Mouse (Mus musculus) kidney, embryonic 16.5 days (tissue): ENCODE measurements around the gene Spata9. TPM values are rescaled to one million over a fixed set of nuclear protein-coding genes. Genes with fewer than 3 reads are reported as not detected.
A peak's percentile ranks its signal among the peaks of the same experiment; 100 is the strongest.

Experiments used
- ATAC-seq: fragments of 200-750 bp; cut with Nextera tagmentation; 2 replicates; pipeline ENCODE4 v1.8.0; 2017; ENCODE audit warnings: moderate TSS enrichment; ENCODE audit not compliant: low FRiP score, low TSS enrichment
- H3K27ac ChIP-seq: fragments of 300-500 bp; sonication (generic); 2 replicates; pipeline ENCODE4 v1.5.1; 2014; ENCODE audit warnings: low read length
- H3K27me3 ChIP-seq: fragments of 300-500 bp; sonication (generic); 2 replicates; pipeline ENCODE4 v1.6.1; 2014; ENCODE audit warnings: low read length, control low read depth, mixed read lengths; ENCODE audit not compliant: insufficient read depth
- H3K36me3 ChIP-seq: fragments of 300-500 bp; sonication (generic); 2 replicates; pipeline ENCODE4 v1.6.1; 2014; ENCODE audit warnings: low read length, control low read depth, mixed read lengths; ENCODE audit not compliant: insufficient read depth
- H3K4me1 ChIP-seq: fragments of 300-500 bp; sonication (generic); 2 replicates; pipeline ENCODE4 v1.6.1; 2014; ENCODE audit warnings: low read length, control low read depth, mixed read lengths; ENCODE audit not compliant: insufficient read depth
- H3K4me2 ChIP-seq: fragments of 300-500 bp; sonication (generic); replicated peaks from 2 replicates; pipeline ENCODE4 v1.6.1; 2014; ENCODE audit warnings: low read depth, low read length
- H3K4me3 ChIP-seq: fragments of 300-500 bp; sonication (generic); 2 replicates; pipeline ENCODE4 v1.5.1; 2014; ENCODE audit warnings: mild to moderate bottlenecking, low read length
- H3K9ac ChIP-seq: fragments of 300-500 bp; sonication (generic); replicated peaks from 2 replicates; pipeline ENCODE4 v1.6.1; 2014; ENCODE audit warnings: low read length
- H3K9me3 ChIP-seq: fragments of 300-500 bp; sonication (generic); 2 replicates; pipeline ENCODE4 v1.6.1; 2016; ENCODE audit warnings: low read length, control low read depth
- WGBS: fragments of 180-500 bp; shearing (Covaris S2); extraction: QIAGEN DNeasy Blood & Tissue Kit; methylation state at CpG from one replicate; pipeline ENCODE4 v1.1.7; 2014; 5-methylcytosine and 5-hydroxymethylcytosine counted together
- polyA plus RNA-seq: library from polyadenylated mRNA; unstranded; fragments of >200 nt; fragmentation: Nextera tagmentation; extraction: Ambion mirVana; gene quantifications from 2 replicates; pipeline ENCODE4 v1.2.1, GENCODE M21; 2015

Gene Spata9
- polyA plus RNA-seq, 1 experiment from 2014 or later, result 0.80 TPM

GRCm38 (mm10) chr13:75942731-75943130, 24.2 kb upstream of the Spata9 start:
- Histone ChIP-seq H3K4me3 (peak overlapping the region; percentile 88), H3K4me1 (peaks cover 14% of the 10 kb centered on the region), H3K36me3 (peaks cover 13% of the 10 kb centered on the region), H3K27me3 (no peaks in the 10 kb centered on the region), H3K27ac (peak overlapping the region; percentile 99), H3K9ac (peak overlapping the region; percentile 96), H3K4me2 (peak overlapping the region; percentile 67), H3K9me3 (no peaks in the 10 kb centered on the region)
- ATAC-seq, result 0 out of 2 replicates have a peak, but pooled peaks have one; percentile 14
- 0% methylated on average over 6 of the region's 6 CpGs for WGBS

GRCm38 (mm10) chr13:75943189-75944043, 23.5 kb upstream of the Spata9 start, which contains the start of gene Rhobtb3:
TSS of gene Rhobtb3 (minus strand) at chr13:75943925.
- H3K27me3 ChIP-seq, result no peaks in the 10 kb centered on the region
- H3K9me3 ChIP-seq, result no peaks in the 10 kb centered on the region
- H3K36me3 ChIP-seq, result peaks cover 6% of the 10 kb centered on the region
- H3K9ac ChIP-seq, result peak within 1 kb of the TSS; percentile 96
- H3K4me3 ChIP-seq, result peak within 1 kb of the TSS; percentile 88
- peak within 1 kb of the TSS; percentile 67 for H3K4me2 ChIP-seq
- peak within 1 kb of the TSS; percentile 99 for H3K27ac ChIP-seq
- under 1% methylated on average over 98 of the region's 110 CpGs for WGBS
- ATAC-seq, result peak; percentile 95
- H3K4me1 ChIP-seq, result peaks cover 14% of the 10 kb centered on the region

GRCm38 (mm10) chr13:75944044-75944820, 22.7 kb upstream of the Spata9 start:
- peaks cover 14% of the 10 kb centered on the region for H3K4me1 ChIP-seq
- no peak for ATAC-seq
- no peaks in the 10 kb centered on the region for H3K9me3 ChIP-seq
- peak overlapping the region; percentile 99 for H3K27ac ChIP-seq
- no peaks in the 10 kb centered on the region for H3K27me3 ChIP-seq
- H3K4me2 ChIP-seq, result peak overlapping the region; percentile 67
- H3K4me3 ChIP-seq, result peak overlapping the region; percentile 88
- H3K36me3 ChIP-seq, result no peaks in the 10 kb centered on the region; the same call in 1 of the 2 replicates
- H3K9ac ChIP-seq, result peak overlapping the region; percentile 96
- WGBS, result 2% methylated on average over 7 of the region's 7 CpGs

GRCm38 (mm10) chr13:75950295-75950694, 16.7 kb upstream of the Spata9 start:
- no peak overlapping the region for H3K4me3 ChIP-seq
- no peak overlapping the region for H3K27ac ChIP-seq
- 62% methylated on average over 1 of the region's 1 CpGs for WGBS
- H3K9me3 ChIP-seq, result no peaks in the 10 kb centered on the region
- no peak overlapping the region for H3K4me2 ChIP-seq
- ATAC-seq, result peak; percentile 61; the same call in 1 of the 2 replicates
- no peaks in the 10 kb centered on the region for H3K27me3 ChIP-seq
- H3K36me3 ChIP-seq, result no peaks in the 10 kb centered on the region
- no peak overlapping the region for H3K9ac ChIP-seq
- no peaks in the 10 kb centered on the region for H3K4me1 ChIP-seq

GRCm38 (mm10) chr13:75955357-75955992, 11.5 kb upstream of the Spata9 start:
- Histone ChIP-seq H3K9me3 (no peaks in the 10 kb centered on the region), H3K4me1 (no peaks in the 10 kb centered on the region), H3K27me3 (no peaks in the 10 kb centered on the region), H3K4me2 (no peak overlapping the region), H3K4me3 (no peak overlapping the region), H3K27ac (no peak overlapping the region), H3K36me3 (no peaks in the 10 kb centered on the region), H3K9ac (no peak overlapping the region)
- ATAC-seq, result no peak

- WGBS, result 66% methylated on average over 2 of the region's 2 CpGs
- H3K27ac ChIP-seq, result no peak overlapping the region
These were observed 7.5 kb downstream of the Spata9 start for GRCm38 (mm10) chr13:75974481-75974880.

GRCm38 (mm10) chr13:75975629-75976028, 8.7 kb downstream of the Spata9 start:
- Histone ChIP-seq H3K9ac (no peak overlapping the region), H3K27ac (no peak overlapping the region), H3K4me3 (no peak overlapping the region), H3K9me3 (no peaks in the 10 kb centered on the region), H3K4me2 (no peak overlapping the region), H3K4me1 (no peaks in the 10 kb centered on the region), H3K27me3 (no peaks in the 10 kb centered on the region), H3K36me3 (no peaks in the 10 kb centered on the region)
- ATAC-seq, result no peak
- WGBS, result 76% methylated on average over 1 of the region's 1 CpGs

More at GRCm38 (mm10) chr13:75974481-75974880, 7.5 kb downstream of the Spata9 start:
- Histone ChIP-seq H3K9ac (no peak overlapping the region), H3K4me1 (no peaks in the 10 kb centered on the region), H3K9me3 (no peaks in the 10 kb centered on the region), H3K27me3 (no peaks in the 10 kb centered on the region), H3K4me2 (no peak overlapping the region), H3K36me3 (no peaks in the 10 kb centered on the region), H3K4me3 (no peak overlapping the region)
- no peak for ATAC-seq

GRCm38 (mm10) chr13:75976218-75976617, 9.3 kb downstream of the Spata9 start:
- 87% methylated on average over 2 of the region's 2 CpGs for WGBS

GRCm38 (mm10) chr13:75976649-75977048, 9.7 kb downstream of the Spata9 start:
- Histone ChIP-seq H3K4me2 (no peak overlapping the region), H3K27ac (no peak overlapping the region), H3K9ac (no peak overlapping the region), H3K9me3 (no peaks in the 10 kb centered on the region), H3K36me3 (no peaks in the 10 kb centered on the region), H3K4me3 (no peak overlapping the region), H3K27me3 (no peaks in the 10 kb centered on the region), H3K4me1 (no peaks in the 10 kb centered on the region)
- no peak for ATAC-seq
- WGBS, result 87% methylated on average over 2 of the region's 2 CpGs

More at GRCm38 (mm10) chr13:75976218-75976617, 9.3 kb downstream of the Spata9 start:
- H3K9ac ChIP-seq, result no peak overlapping the region
- no peak overlapping the region for H3K4me2 ChIP-seq
- ATAC-seq, result no peak
- H3K27ac ChIP-seq, result no peak overlapping the region
- H3K4me1 ChIP-seq, result no peaks in the 10 kb centered on the region
- H3K27me3 ChIP-seq, result no peaks in the 10 kb centered on the region
- H3K4me3 ChIP-seq, result no peak overlapping the region
- H3K9me3 ChIP-seq, result no peaks in the 10 kb centered on the region
- no peaks in the 10 kb centered on the region for H3K36me3 ChIP-seq
